Mouse (Mus musculus): Measurements from ENCODE around the gene Tmod2. TPM values are rescaled to one million over a fixed set of nuclear protein-coding genes. Genes with fewer than 3 reads are reported as not detected.
"Not testable (repeated sequence)": the region's sequence is repeated elsewhere in the genome, so short reads cannot be mapped to it uniquely, and the experiment has no call there.

Tmod2 gene
- 1 to 10 TPM; 5.0 to 5.4 TPM for total RNA-seq (2021)
- long read RNA-seq, experiment 1, partial matches to known transcripts: 0 of 1 reads
- long read RNA-seq, experiment 1, other reads (novel, unspliced or antisense): 1 of 1 reads
- long read RNA-seq, experiment 2: 0 reads

DNA sequence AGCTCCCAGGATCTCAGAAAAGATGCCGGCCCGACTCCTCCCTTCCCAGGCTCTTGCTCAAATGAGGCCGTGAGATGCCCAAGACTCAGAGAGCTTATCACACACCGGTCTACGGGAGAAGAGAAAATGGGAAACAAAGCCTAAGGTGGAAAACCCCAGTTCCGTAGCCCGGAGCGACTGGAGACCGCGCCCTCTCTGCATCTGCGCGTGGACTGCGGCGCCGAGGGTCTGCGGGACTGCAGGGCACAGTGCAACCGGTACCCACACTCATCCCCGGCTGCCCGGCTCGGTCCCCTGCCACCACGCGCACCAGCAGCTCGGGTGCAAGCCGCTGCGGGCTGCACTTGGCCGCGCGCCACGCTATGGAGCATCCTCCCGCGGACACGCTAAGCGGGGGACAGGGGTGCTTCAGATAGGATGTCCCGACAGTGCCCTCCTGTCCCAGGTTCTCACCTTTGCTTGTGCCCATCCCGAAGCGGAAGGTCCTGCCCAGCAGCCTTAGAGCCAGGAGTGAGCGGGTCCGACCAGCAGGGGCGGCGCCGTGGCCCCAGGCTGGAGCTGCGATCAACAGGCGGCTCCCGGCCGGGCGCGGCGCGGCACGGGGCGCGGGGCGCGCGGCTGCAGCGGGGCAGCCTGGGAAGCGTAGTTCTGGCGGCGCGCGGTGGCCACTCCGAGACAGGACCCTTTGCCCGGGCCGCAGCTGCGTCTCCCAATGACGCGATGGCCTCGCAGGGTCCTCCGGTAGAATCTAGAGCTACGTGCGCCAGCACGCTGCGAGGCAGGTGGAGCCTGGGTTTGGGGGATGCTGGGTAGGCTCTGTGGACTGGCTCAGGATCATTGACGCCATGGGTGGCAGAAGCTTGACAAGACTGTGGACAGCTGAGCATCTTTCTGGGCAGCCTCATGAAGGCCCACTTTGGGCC lies at the start of gene Tmod2:
Gene Tmod2, minus strand, starts transcription at position 755 of the 923 bp plus-strand sequence.
- DNase-seq: peak; percentile 33 to 45
- intact Hi-C loops (cut with DNase I): no loop called here

GRCm38 (mm10) chr9:75660917-75661316 lies 49.8 kb upstream of the Tmod2 start:
- intact Hi-C loops (cut with DNase I): no loop called here
- no peak for DNase-seq

DNA sequence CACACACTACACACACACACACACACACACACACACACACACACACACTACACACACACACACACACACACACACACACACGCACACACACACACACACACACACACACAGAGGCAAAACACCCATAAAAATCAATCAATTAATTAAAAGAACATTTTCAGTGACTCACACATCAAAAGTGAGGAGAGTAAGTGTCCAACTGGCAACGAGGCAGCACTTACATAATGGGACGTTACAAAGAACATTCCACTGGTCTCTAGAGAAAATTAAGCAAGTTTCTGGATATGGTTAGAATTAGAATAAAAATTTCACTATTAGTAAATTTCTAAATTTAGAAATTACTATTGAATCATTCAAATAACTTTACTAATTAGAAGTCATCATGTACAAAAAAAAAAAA lies 45.3 kb upstream of the Tmod2 start:
- intact Hi-C loops (cut with DNase I): not testable (repeated sequence)
- peak in 1 of 2 experiments; percentile 55 for DNase-seq

DNA sequence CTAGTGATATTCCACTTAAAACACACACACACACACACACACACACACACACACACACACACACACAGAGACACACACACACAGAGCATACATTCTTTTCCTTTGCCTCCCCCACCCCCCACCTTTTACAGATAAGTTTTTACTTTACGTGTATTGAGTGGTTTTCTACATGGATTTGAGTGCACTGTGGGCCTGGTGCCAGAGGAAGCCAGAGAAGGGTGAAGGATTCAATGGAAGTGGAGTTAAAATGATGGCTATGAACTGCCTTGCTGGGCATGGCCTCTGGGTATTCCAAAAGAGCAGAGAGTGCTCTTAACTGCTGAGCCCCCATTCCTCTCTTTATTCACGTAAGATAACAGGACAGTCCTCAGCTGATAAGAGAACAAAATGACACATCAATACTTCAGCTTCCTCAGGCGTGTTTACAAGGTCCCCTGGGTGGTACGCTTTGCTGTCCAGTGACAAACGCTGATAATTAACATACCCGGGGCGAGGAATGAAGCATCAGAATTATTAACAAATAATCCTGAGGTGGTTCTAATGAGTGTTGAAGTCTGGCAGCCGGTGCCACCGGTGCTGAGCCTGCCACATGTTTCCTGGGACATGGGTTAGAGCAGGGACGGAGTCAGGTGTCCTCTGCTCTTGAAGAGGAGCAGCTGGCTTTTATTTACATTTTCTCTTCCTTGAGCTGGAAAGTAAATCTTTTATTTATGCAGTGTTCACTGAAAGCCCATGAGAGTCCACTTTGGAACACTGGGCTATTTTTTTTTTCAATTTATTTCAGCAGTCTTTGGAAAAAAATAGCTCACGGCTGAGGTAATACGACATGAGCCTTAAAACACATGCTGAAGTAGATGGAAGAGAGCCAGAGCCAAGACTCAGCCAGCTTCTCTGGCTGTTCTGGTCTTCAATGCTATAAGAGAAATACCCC lies 43.1 kb upstream of the Tmod2 start:
- intact Hi-C loops (cut with DNase I): no loop called here
- peak; percentile 21 to 54 for DNase-seq

GRCm38 (mm10) chr9:75645405-75645804 lies 34.3 kb upstream of the Tmod2 start:
- DNase-seq: no peak
- intact Hi-C loops (cut with DNase I): no loop called here

- no peak for DNase-seq
- intact Hi-C loops (cut with DNase I): no loop called here
Observed at GRCm38 (mm10) chr9:75634226-75634625, 23.1 kb upstream of the Tmod2 start.

DNA sequence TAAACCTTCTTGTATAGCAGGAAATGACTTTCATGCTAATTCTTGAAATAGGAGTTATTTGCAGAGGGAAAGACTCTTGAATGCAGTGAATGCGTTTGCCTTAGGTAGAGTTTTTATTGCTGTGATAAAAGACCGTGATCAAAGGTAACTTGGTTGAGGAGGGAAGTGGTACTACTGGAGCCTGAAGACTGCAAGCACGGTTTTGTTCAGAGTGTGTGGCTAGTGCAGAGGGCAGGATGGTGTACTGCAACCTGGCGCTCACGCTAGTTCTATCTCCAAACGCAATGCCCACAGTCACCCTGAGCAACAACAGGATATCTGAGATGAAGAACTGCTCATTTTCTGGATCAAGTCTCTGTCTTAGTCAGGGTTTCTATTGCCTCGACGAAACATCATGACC lies 22.5 kb upstream of the Tmod2 start:
- no peak for DNase-seq
- intact Hi-C loops (cut with DNase I): no loop called here

DNA sequence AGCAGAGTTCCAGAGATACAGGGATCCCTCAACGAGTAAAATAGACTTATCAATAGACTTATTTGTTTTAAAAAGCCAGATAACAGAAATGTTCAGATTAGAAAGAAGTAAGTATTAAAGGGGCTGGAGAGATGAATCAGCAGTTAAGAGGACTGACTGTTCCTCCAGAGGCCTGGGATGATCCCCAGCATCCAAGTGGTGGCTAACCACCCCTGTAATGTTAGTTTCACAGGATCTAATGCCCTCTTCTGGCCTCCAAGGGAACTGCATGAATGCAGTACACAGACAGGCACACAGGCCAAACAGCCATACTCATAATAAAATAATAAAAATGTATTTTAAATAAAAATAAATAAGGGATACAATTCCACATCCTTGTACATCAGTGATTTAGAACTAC lies 21.8 kb upstream of the Tmod2 start:
- intact Hi-C loops (cut with DNase I): no loop called here
- DNase-seq: no peak

GRCm38 (mm10) chr9:75632111-75632510 lies 21.0 kb upstream of the Tmod2 start:
- DNase-seq: no peak
- intact Hi-C loops (cut with DNase I): no loop called here

DNA sequence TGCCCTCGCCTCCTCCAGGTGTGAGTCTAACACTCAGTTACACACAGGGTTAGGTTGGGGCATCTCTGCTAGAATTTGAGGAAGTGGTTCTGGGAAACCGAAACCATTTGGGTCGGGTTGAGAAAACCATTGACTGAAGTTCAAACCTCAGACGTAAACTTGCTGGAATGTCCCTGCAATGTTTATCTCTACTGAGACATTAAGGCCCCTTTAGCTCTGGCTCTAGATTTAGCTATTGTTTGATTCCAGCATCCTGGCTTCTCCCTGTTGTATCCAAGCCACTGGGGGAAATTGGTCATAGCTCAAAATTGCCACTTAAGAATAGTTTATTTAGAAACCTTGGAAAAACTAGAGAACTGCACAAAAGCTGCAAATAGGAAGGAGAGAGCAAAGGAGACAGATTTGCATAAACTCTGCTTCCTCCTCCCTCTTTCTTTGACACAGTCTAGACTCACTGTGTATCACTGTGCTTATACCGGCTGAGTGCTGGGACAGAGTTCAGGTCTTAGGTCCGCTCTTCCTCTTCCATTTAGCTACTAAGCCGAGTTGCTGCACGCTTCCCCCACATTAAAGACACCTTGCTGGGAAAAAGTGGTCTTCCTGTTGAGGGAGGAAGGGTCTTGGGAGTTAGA lies 19.8 kb upstream of the Tmod2 start:
- no peak for DNase-seq
- intact Hi-C loops (cut with DNase I): no loop called here

DNA sequence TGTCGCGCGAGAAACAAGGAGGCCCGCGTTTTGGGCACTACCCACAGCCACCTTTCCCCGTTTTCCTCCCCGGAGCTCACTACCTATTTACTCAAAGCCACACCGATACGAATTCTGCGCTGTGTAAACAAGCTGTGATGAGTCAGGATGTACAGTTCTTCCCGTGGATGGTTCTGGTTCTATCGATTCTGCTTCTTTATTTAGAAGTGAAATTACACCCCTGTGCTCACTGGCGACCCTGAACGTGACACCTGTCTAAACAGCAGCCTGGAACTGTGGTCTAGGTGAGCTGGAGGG lies 15.1 kb upstream of the Tmod2 start:
- intact Hi-C loops (cut with DNase I): no loop called here
- DNase-seq: no peak

- DNase-seq: peak; percentile 72 to 80
- intact Hi-C loops (cut with DNase I): no loop called here
Observed at GRCm38 (mm10) chr9:75625556-75626307, 14.6 kb upstream of the Tmod2 start, which contains the start of gene Lysmd2. TSS of gene Lysmd2 (plus strand) at chr9:75625741.

DNA sequence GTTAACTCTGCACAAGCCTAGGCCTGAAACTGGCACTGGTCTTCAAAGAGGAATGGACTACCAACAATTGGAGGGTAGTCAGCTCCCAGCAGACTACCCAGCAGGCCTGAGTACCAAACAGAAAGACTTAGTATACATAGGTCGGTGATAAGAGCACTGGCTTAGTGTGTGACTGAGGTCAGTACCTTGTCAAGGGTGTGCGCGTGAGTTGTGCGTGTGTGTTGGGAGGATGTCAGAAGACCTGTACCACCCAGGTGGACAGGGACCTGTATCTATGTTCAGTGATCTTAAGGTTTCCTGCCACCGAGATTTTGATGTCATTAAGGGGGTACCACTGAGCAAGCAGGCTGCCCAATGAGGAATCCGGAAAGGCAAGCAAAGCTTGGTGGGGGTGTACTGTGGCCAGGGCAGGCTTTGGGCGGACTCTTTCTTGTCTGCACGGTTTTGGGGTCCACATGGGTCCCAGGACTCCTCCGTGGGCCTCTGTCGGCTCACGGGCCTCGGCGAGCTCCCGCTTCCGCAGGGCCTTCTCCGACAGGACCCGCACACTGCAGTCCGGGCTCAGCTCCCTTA lies 13.9 kb upstream of the Tmod2 start:
- intact Hi-C loops (cut with DNase I): no loop called here
- DNase-seq: no peak

- intact Hi-C loops (cut with DNase I): no loop called here
- no peak for DNase-seq
Observed at GRCm38 (mm10) chr9:75621428-75621827, 10.3 kb upstream of the Tmod2 start.

DNA sequence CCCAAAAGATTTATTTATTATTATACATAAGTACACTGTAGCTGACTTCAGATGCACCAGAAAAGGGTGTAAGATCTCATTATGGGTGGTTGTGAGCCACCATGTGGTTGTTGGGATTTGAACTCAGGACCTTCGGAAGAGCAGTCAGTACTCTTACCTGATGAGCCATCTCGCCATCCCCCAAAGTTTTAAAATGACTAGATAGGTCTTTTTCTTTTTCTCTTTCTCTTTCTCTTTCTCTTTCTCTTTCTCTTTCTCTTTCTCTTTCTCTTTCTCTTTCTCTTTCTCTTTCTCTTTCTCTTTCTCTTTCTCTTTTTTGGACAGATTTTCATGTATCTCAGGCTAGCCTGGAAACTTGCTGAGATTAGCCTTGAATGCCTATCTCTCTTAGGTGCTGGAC lies 8.6 kb upstream of the Tmod2 start:
- intact Hi-C loops (cut with DNase I); DNase-seq: not testable (repeated sequence)

DNA sequence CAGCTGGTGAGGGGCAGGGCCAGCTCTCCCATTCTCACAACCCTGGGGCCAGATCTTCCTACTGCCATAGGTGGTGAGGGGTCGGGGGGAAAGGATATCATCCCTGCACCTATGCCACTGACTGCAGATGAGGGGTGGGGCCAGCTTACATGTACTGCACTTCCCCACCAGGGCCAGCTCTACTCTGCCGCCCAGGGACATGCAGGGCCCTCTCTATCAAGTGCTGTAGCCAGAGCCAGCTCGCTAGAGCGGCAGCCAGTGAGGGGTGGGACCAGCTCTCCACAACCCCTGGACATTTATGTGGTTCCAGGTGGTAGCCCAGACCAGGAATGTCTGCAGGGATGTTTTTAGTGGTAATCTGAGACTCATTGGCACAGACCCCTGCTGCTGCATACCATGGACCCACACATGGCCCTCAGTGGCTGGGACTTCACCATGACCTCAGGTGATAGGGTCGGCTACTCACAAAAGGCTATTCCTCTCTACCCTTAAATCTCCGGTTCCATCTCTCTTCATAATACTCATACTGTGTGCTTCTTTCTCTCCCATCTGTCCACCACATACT lies 7.8 kb upstream of the Tmod2 start:
- intact Hi-C loops (cut with DNase I): no loop called here
- DNase-seq: no peak

DNA sequence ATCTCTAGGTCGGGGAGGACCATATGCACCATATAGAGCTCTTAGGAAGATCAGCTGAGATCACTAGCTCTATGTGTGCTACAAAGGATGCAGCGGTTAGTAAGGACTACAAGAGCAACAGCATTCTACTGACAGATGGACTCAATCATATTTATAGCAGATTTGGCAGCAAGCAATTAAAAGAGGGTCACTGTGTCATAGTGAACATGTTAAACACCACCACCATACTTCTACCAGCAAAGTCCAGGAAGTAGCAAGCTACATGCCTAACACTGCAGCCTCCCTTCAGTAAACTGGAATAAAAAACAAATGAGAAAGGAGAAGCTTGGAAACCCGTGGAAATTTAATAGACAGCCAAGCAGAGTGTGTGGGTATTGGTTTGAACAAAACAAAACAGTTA lies 5.4 kb upstream of the Tmod2 start:
- intact Hi-C loops (cut with DNase I): no loop called here
- no peak for DNase-seq

- intact Hi-C loops (cut with DNase I): no loop called here
- no peak for DNase-seq
Observed at GRCm38 (mm10) chr9:75609965-75610364, 1.2 kb downstream of the Tmod2 start.

DNA sequence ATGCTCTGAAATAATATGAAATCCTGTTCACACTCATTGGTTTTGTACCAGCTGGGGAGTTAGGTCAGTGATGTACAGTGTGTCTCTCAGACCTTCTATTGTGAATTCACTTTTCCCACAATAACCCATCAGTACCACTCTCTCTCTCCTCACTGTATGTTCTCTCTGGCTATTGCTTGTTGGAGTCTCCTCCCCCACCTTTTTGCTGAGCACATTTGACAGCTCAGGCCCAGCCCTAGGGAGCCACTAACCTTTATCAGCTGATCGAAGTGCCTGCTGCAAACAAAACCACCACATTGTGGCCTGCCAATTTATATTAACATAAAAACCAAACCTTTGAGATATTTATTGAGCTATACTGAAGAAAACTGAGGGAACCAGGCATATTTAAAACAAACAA lies 1.6 kb downstream of the Tmod2 start:
- intact Hi-C loops (cut with DNase I): no loop called here
- no peak for DNase-seq

Measured in gastrocnemius, postnatal 36 days (tissue).